Mouse (Mus musculus) lung, embryonic 15.5 days (tissue): ENCODE measurements around the gene Gm5862. TPM values are rescaled to one million over a fixed set of nuclear protein-coding genes. Genes with fewer than 3 reads are reported as not detected.
"Not testable (repeated sequence)": the region's sequence is repeated elsewhere in the genome, so short reads cannot be mapped to it uniquely, and the experiment has no call there.

Source experiments
- ATAC-seq: fragments of 200-750 bp; cut with Nextera tagmentation; 2 replicates; pipeline ENCODE4 v1.8.0; 2017; ENCODE audit warnings: moderate number of reproducible peaks, borderline replicate concordance; ENCODE audit not compliant: low FRiP score, low TSS enrichment; ENCODE audit errors: extremely low read depth
- H3K27ac ChIP-seq: fragments of 300-500 bp; sonication (generic); 2 replicates; pipeline ENCODE4 v1.5.1; 2015; ENCODE audit warnings: moderate library complexity, mild to moderate bottlenecking, inconsistent platforms
- H3K27me3 ChIP-seq: fragments of 300-500 bp; sonication (generic); 2 replicates; pipeline ENCODE4 v1.6.1; 2015; ENCODE audit warnings: inconsistent platforms
- H3K36me3 ChIP-seq: fragments of 300-500 bp; sonication (generic); 2 replicates; pipeline ENCODE4 v1.6.1; 2015; ENCODE audit warnings: inconsistent platforms
- H3K4me1 ChIP-seq: fragments of 300-500 bp; sonication (generic); 2 replicates; pipeline ENCODE4 v1.6.1; 2015; ENCODE audit warnings: inconsistent platforms
- H3K4me2 ChIP-seq: fragments of 300-500 bp; sonication (generic); 2 replicates; pipeline ENCODE4 v1.6.1; 2015; ENCODE audit warnings: inconsistent platforms, mild to moderate bottlenecking, moderate library complexity
- H3K4me3 ChIP-seq: fragments of 300-500 bp; sonication (generic); 2 replicates; pipeline ENCODE4 v1.5.1; 2015; ENCODE audit warnings: mild to moderate bottlenecking, inconsistent platforms
- H3K9ac ChIP-seq: fragments of 300-500 bp; sonication (generic); 2 replicates; pipeline ENCODE4 v1.6.1; 2015; ENCODE audit warnings: inconsistent platforms
- H3K9me3 ChIP-seq: fragments of 300-500 bp; sonication (generic); 2 replicates; pipeline ENCODE4 v1.6.1; 2016; ENCODE audit warnings: inconsistent platforms
- WGBS: fragments of 180-500 bp; shearing (Covaris S2); methylation state at CpG from one replicate; pipeline ENCODE4 v1.1.7; 2015; 5-methylcytosine and 5-hydroxymethylcytosine counted together
- polyA plus RNA-seq: library from polyadenylated mRNA; unstranded; fragments of >200 nt; fragmentation: Nextera tagmentation; extraction: Ambion mirVana; gene quantifications from 2 replicates; pipeline ENCODE4 v1.2.1, GENCODE M21; 2015

Gm5862 gene
- not detected in 2 replicates for polyA plus RNA-seq

DNA sequence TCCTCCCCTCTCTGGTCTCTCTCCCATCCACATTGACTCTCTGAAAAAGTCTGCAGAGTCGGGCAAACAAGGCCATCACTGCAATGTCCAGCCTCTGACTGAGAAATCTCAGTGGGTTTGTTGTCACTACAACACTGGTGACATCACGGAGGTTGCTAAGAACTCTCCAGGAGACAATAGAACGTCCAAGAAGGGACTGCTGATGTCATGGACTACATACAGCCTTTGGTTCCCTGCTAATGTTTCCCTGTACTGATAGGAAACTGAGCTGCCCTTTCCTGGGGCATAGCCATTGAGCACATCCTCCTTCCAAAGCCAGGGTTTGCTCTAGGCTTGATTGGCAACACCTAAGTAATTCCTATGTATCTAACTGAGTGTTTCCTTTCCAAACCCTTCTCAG lies at the start of gene Gm5862:
Gm5862 (minus strand) TSS at position 101 of the 400 bp plus-strand sequence.
- not testable (repeated sequence) for H3K4me1 ChIP-seq, H3K4me2 ChIP-seq, H3K4me3 ChIP-seq, H3K9ac ChIP-seq, H3K27me3 ChIP-seq, H3K9me3 ChIP-seq, H3K27ac ChIP-seq, ATAC-seq, H3K36me3 ChIP-seq
- no CpG with 5 or more reads among the region's 3 CpGs for WGBS

DNA sequence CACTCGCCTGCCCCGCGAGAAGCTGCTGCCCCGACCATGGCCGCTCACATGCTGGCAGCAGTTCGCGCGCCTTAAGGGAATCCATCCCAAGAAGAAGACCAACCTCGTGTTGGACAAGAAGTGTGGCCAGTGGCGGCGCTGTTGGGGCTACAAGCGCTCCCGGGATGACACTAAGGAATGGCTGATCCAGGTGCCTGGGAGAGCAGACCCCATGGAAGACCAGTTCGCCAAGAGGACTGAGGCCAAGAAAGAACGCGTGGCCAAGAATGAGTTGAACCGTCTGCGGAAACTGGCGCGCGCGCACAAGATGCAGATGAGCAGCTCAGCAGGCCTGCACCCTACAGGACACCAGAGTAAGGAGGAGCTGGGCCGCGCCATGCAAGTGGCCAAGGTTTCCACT lies 48.0 kb upstream of the Gm5862 start:
- H3K4me1 ChIP-seq, result no peaks in the 10 kb centered on the region
- H3K4me3 ChIP-seq, result no peak overlapping the region
- 83% methylated on average over 24 of the region's 24 CpGs for WGBS
- no peaks in the 10 kb centered on the region for H3K27me3 ChIP-seq
- H3K36me3 ChIP-seq, result no peaks in the 10 kb centered on the region
- H3K9ac ChIP-seq, result no peak overlapping the region
- H3K27ac ChIP-seq, result no peak overlapping the region
- H3K9me3 ChIP-seq, result no peaks in the 10 kb centered on the region
- ATAC-seq, result no peak
- no peak overlapping the region for H3K4me2 ChIP-seq

DNA sequence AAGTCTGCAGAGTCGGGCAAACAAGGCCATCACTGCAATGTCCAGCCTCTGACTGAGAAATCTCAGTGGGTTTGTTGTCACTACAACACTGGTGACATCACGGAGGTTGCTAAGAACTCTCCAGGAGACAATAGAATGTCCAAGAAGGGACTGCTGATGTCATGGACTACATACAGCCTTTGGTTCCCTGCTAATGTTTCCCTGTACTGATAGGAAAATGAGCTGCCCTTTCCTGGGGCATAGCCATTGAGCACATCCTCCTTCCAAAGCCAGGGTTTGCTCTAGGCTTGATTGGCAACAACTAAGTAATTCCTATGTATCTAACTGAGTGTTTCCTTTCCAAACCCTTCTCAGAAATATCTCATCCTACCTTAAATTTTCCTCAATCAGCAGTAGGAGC lies 35.8 kb upstream of the Gm5862 start, which contains the start of gene Gm7347:
Gm7347 (minus strand) TSS at position 101 of the 400 bp plus-strand sequence.
- H3K27ac ChIP-seq, H3K36me3 ChIP-seq, H3K9ac ChIP-seq, ATAC-seq, H3K4me2 ChIP-seq, H3K9me3 ChIP-seq, H3K4me1 ChIP-seq, H3K27me3 ChIP-seq, H3K4me3 ChIP-seq: not testable (repeated sequence)
- WGBS, result no CpG with 5 or more reads among the region's 2 CpGs

DNA sequence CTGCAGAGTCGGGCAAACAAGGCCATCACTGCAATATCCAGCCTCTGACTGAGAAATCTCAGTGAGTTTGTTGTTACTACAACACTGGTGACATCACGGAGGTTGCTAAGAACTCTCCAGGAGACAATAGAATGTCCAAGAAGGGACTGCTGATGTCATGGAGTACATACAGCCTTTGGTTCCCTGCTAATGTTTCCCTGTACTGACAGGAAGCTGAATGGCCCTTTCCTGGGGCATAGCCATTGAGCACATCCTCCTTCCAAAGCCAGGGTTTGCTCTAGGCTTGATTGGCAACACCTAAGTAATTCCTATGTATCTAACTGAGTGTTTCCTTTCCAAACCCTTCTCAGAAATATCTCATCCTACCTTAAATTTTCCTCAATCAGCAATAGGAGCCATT lies 16.7 kb upstream of the Gm5862 start, which contains the start of gene Speer4a:
Speer4a (minus strand) TSS at position 101 of the 400 bp plus-strand sequence.
- not testable (repeated sequence) for ATAC-seq, H3K36me3 ChIP-seq, H3K4me2 ChIP-seq, H3K27me3 ChIP-seq, H3K4me1 ChIP-seq, H3K9me3 ChIP-seq, H3K27ac ChIP-seq, H3K4me3 ChIP-seq, H3K9ac ChIP-seq
- 76% methylated on average over 2 of the region's 2 CpGs for WGBS

DNA sequence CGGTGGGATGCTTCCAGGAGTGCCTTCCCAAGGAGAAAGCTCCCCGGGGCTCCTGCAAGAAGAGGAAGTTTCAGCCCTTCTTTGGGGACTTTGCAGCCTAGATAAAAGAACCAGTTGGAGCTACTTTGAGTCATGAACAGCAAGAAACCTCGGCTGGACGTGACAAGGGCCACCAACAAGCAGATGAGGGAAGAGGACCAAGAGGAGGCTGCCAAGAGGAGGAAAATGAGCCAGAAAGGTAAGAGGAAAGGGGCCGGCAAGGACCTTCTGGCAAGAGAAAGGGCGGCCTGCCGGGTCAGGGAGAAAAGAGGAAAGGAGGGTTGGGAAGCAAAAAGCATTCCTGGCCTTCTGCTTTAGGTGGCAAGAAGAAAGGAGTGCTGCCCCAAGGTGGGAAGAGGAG lies 15.0 kb downstream of the Gm5862 start:
- not testable (repeated sequence) for H3K4me2 ChIP-seq, H3K9me3 ChIP-seq, H3K36me3 ChIP-seq, H3K27ac ChIP-seq, H3K4me3 ChIP-seq, H3K4me1 ChIP-seq, H3K27me3 ChIP-seq, H3K9ac ChIP-seq
- 46% methylated on average over 7 of the region's 7 CpGs for WGBS
- 0 out of 2 replicates have a peak, but pooled peaks have one; percentile 23 for ATAC-seq

DNA sequence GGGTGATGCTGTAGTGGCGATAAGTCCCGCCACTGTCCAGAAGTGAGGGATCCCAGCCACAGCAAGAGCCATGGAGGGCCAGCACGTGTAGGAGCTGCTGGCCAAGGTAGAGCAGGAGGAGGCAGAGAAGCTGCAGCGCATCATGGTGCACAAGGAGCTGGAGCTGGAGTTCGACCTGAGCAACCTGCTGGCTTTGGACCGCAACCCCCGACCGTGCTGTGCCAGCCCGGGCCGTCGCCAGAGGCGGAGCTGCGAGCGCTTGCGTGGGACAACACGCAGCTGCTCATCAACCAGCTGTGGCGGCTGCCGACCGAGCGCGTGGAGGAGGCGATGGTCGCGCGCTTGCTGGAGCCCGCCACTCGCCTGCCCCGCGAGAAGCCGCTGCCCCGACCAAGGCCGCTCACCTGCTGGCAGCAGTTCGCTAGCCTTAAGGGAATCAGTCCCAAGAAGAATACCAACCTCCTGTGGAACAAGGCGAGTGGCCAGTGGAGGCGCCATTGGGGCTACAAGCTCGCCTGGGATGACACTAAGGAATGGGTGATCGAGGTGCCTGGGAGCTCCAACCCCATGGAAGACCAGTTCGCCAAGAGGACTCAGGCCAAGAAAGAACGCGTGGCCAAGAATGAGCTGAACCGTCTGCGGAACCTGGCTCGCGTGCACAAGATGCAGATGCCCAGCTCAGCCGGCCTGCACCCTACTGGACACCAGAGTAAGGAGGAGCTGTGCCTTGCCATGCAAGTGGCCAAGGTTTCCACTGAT lies 15.6 kb downstream of the Gm5862 start:
- not testable (repeated sequence) for H3K36me3 ChIP-seq, H3K4me1 ChIP-seq, H3K9me3 ChIP-seq, H3K27me3 ChIP-seq, H3K9ac ChIP-seq, H3K27ac ChIP-seq
- peak; percentile 80 for ATAC-seq
- 14% methylated on average over 45 of the region's 45 CpGs for WGBS
- Histone ChIP-seq H3K4me3 (peak overlapping the region; percentile 2), H3K4me2 (peak overlapping the region; percentile 35)

DNA sequence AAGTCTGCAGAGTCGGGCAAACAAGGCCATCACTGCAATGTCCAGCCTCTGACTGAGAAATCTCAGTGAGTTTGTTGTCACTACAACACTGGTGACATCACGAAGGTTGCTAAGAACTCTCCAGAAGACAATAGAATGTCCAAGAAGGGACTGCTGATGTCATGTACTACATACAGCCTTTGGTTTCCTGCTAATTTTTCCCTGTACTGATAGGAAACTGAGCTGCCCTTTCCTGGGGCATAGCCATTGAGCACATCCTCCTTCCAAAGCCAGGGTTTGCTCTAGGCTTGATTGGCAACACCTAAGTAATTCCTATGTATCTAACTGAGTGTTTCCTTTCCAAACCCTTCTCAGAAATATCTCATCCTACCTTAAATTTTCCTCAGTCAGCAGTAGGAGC lies 18.0 kb downstream of the Gm5862 start, which contains the start of gene Gm1979:
Gm1979 (minus strand) TSS at position 101 of the 400 bp plus-strand sequence.
- not testable (repeated sequence) for H3K27me3 ChIP-seq, H3K4me1 ChIP-seq, H3K4me3 ChIP-seq, H3K27ac ChIP-seq, H3K36me3 ChIP-seq, H3K4me2 ChIP-seq, H3K9ac ChIP-seq, H3K9me3 ChIP-seq, ATAC-seq
- 90% methylated on average over 1 of the region's 2 CpGs for WGBS

DNA sequence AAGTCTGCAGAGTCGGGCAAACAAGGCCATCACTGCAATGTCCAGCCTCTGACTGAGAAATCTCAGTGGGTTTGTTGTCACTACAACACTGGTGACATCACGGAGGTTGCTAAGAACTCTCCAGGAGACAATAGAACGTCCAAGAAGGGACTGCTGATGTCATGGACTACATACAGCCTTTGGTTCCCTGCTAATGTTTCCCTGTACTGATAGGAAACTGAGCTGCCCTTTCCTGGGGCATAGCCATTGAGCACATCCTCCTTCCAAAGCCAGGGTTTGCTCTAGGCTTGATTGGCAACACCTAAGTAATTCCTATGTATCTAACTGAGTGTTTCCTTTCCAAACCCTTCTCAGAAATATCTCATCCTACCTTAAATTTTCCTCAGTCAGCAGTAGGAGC lies 34.2 kb downstream of the Gm5862 start, which contains the start of gene Gm21698:
Gm21698 (minus strand) TSS at position 101 of the 400 bp plus-strand sequence.
- not testable (repeated sequence) for H3K9me3 ChIP-seq, H3K4me1 ChIP-seq, H3K27ac ChIP-seq, H3K36me3 ChIP-seq, H3K4me3 ChIP-seq, H3K4me2 ChIP-seq, H3K9ac ChIP-seq, ATAC-seq, H3K27me3 ChIP-seq
- no CpG with 5 or more reads among the region's 3 CpGs for WGBS

DNA sequence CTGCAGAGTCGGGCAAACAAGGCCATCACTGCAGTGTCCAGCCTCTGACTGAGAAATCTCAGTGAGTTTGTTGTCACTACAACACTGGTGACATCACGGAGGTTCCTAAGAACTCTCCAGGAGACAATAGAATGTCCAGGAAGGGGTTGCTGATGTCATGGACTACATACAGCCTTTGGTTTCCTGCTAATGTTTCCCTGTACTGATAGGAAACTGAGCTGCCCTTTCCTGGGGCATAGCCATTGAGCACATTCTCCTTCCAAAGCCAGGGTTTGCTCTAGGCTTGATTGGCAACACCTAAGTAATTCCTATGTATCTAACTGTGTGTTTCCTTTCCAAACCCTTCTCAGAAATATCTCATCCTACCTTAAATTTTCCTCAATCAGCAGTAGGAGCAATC lies 50.2 kb downstream of the Gm5862 start, which contains the start of gene Gm21680:
Gm21680 (minus strand) TSS at position 101 of the 400 bp plus-strand sequence.
- not testable (repeated sequence) for H3K27me3 ChIP-seq, H3K4me1 ChIP-seq, H3K9ac ChIP-seq, H3K4me3 ChIP-seq, H3K9me3 ChIP-seq, H3K36me3 ChIP-seq, ATAC-seq, H3K4me2 ChIP-seq, H3K27ac ChIP-seq
- no CpG with 5 or more reads among the region's 2 CpGs for WGBS

Other genes starting within 250 kb of the Gm5862 start
- gene Gm21663, start 80.5 kb downstream of the Gm5862 start, polyA plus RNA-seq, result not detected in 2 replicates
- gene Gm21671, start 68.5 kb downstream of the Gm5862 start, polyA plus RNA-seq, result not detected in 2 replicates
- gene Gm21680, start 50.3 kb downstream of the Gm5862 start, polyA plus RNA-seq, result not detected in 2 replicates
- gene Gm21698, start 34.3 kb downstream of the Gm5862 start, polyA plus RNA-seq, result 0.09 TPM in 1 of 2 replicates, not detected in the other
- gene Gm1979, start 18.1 kb downstream of the Gm5862 start, polyA plus RNA-seq, result 0.09 TPM in 1 of 2 replicates, not detected in the other
- not detected in 2 replicates for gene Speer4a, start 16.6 kb upstream of the Gm5862 start, polyA plus RNA-seq
- 0.05 TPM in 1 of 2 replicates, not detected in the other for gene Gm7347, start 35.7 kb upstream of the Gm5862 start, polyA plus RNA-seq
- not detected in 2 replicates for gene Gm10471, start 66.4 kb upstream of the Gm5862 start, polyA plus RNA-seq
- gene 5031410I06Rik, start 82.4 kb upstream of the Gm5862 start, polyA plus RNA-seq, result 0.05 TPM in 1 of 2 replicates, not detected in the other
- not detected in 2 replicates for gene Gm10220, start 98.5 kb upstream of the Gm5862 start, polyA plus RNA-seq
- not detected in 2 replicates for gene Gm7361, start 234.8 kb upstream of the Gm5862 start, polyA plus RNA-seq